In the genomic region with DNA sequence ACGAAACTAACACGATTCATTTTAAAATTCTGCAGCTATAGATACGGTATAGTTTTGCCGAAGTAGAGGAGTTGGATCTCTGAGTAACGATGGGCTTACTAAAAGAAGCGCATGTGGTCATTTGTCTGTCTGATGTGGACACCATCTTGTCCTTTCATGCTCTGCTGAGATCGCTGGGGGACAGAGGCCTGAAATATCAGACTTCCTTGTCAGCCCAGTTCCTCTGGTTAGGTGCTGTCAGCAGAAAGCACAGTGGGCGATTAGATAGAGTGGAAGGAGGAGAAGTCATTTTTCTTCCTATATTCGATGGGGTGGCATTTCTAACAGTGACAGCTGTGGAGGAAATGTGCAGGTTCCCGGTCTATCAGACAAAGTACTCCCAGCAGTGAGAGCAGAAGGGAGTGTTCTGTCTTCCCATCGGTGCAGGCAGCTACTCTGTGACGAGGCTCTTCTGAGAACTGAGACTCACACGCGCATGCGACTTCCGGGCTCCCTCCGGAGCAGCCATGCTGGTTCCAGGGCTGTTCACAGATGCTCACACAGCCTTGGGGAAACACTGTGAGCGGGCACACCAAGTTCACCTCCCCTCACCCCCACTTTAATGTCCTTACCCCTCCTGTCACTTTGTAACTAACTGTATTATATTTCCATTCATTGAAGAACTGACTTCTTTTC, we compare ENCODE assay signal across 12 mouse cellular contexts.
A peak's percentile ranks its signal among the peaks of the same experiment; 100 is the strongest.
DNase-seq lines count a peak whose midpoint lies in the region; ATAC-seq and TF ChIP-seq lines count a peak whose summit lies in the region.
"Had no signal": no experiment of that assay in that cellular context is flagged by ENCODE, and none has a peak within 500 bp of the region (broad histone marks: within the 10 kb centered on the region; RNA-seq: fewer than 3 reads in every experiment).

No protein-coding gene starts in this region.

- H3K4me2 ChIP-seq in hindbrain, embryonic 16.5 days (ENCODE audit: low read length) = peak overlapping the region; percentile 2; the same call in 1 of the 2 replicates
- 0 out of 2 replicates have a peak overlapping the region, but pooled peaks have one; percentile 8 for H3K4me2 ChIP-seq in midbrain, embryonic 15.5 days
- H3K4me2 ChIP-seq: heart, embryonic 11.5 days had no signal

- no peaks in the 10 kb centered on the region for H3K9me3 ChIP-seq in hindbrain, embryonic 16.5 days (ENCODE audit: control insufficient read depth, low read length)
- no peaks in the 10 kb centered on the region for H3K9me3 ChIP-seq in midbrain, embryonic 15.5 days

- H3K4me3 ChIP-seq in testis, adult 2 months (ENCODE audit: control insufficient read depth, low read depth, low read length) = peak overlapping the region; percentile 23
- no peak overlapping the region for H3K4me3 ChIP-seq in hindbrain, embryonic 16.5 days (ENCODE audit: low read length)
- no peak overlapping the region for H3K4me3 ChIP-seq in midbrain, embryonic 15.5 days

- H3K27me3 ChIP-seq in testis, adult 2 months (ENCODE audit: control insufficient read depth, insufficient read depth, low read length) = no peaks in the 10 kb centered on the region
- H3K27me3 ChIP-seq in hindbrain, embryonic 16.5 days (replicated peaks; ENCODE audit: control insufficient read depth, insufficient read depth, low read length) = no peaks in the 10 kb centered on the region
- no peaks in the 10 kb centered on the region for H3K27me3 ChIP-seq in midbrain, embryonic 15.5 days (replicated peaks)

- no peak for TF ChIP-seq POLR2A in testis, adult 2 months (IDR thresholded peaks at IDR 0.05; ENCODE audit: control insufficient read depth, low read depth, low read length)

- WGBS in hindbrain, embryonic 16.5 days = 53% methylated on average over 18 of the region's 18 CpGs
- 62% methylated on average over 18 of the region's 18 CpGs for WGBS in midbrain, embryonic 15.5 days

- H3K27ac ChIP-seq in testis, adult 2 months (ENCODE audit: control insufficient read depth, insufficient read depth, low read depth, low read length) = no peak overlapping the region
- no peak overlapping the region for H3K27ac ChIP-seq in hindbrain, embryonic 16.5 days (ENCODE audit: low read depth, low read length)
- H3K27ac ChIP-seq in midbrain, embryonic 15.5 days = 0 out of 2 replicates have a peak overlapping the region, but pooled peaks have one; percentile 29

- no peaks in the 10 kb centered on the region for H3K36me3 ChIP-seq in testis, adult 2 months (ENCODE audit: control insufficient read depth, insufficient read depth, low read length)
- H3K36me3 ChIP-seq in hindbrain, embryonic 16.5 days (ENCODE audit: control insufficient read depth, insufficient read depth, low read length) = no peaks in the 10 kb centered on the region
- no peaks in the 10 kb centered on the region for H3K36me3 ChIP-seq in midbrain, embryonic 15.5 days (replicated peaks)

- no peak overlapping the region for H3K9ac ChIP-seq in hindbrain, embryonic 16.5 days (ENCODE audit: low read depth, low read length)
- no peak overlapping the region for H3K9ac ChIP-seq in midbrain, embryonic 15.5 days

- no peak for TF ChIP-seq CTCF in testis, adult 2 months (IDR thresholded peaks at IDR 0.05; ENCODE audit: control insufficient read depth, insufficient read depth, insufficient replicate concordance, low read depth, low read length)

- DNase-seq in testis, postnatal 14 days (ENCODE audit: low spot score) = no peak
- no peak for DNase-seq in T-cell, adult 2 months (ENCODE audit: low spot score)
- DNase-seq in B cell, adult 2 months = no peak
- DNase-seq in spleen, adult 18-20 months = no peak
- no peak for DNase-seq in lung, postnatal 4 days
- DNase-seq: kidney, adult 11 months; lung, postnatal 14 days had no signal

- H3K4me1 ChIP-seq in testis, adult 2 months (ENCODE audit: control insufficient read depth, insufficient read depth, low read length) = peaks cover 3% of the 10 kb centered on the region; the same call in 1 of the 2 replicates
- no peaks in the 10 kb centered on the region for H3K4me1 ChIP-seq in hindbrain, embryonic 16.5 days (ENCODE audit: control insufficient read depth, insufficient read depth, low read depth, low read length)
- H3K4me1 ChIP-seq in midbrain, embryonic 15.5 days = no peaks in the 10 kb centered on the region

- ATAC-seq in hindbrain, embryonic 16.5 days = peak; percentile 95
- ATAC-seq in midbrain, embryonic 15.5 days (replicated peaks) = peak; percentile 89
- ATAC-seq: CD4-positive, CD25-positive, alpha-beta regulatory T cell, adult 4 months had no signal
